Mouse (Mus musculus): ENCODE results near the gene Rpl10l. TPM values are rescaled to one million over a fixed set of nuclear protein-coding genes. Genes with fewer than 3 reads are reported as not detected.

The Rpl10l gene
- total RNA-seq (2022), result not detected

DNA sequence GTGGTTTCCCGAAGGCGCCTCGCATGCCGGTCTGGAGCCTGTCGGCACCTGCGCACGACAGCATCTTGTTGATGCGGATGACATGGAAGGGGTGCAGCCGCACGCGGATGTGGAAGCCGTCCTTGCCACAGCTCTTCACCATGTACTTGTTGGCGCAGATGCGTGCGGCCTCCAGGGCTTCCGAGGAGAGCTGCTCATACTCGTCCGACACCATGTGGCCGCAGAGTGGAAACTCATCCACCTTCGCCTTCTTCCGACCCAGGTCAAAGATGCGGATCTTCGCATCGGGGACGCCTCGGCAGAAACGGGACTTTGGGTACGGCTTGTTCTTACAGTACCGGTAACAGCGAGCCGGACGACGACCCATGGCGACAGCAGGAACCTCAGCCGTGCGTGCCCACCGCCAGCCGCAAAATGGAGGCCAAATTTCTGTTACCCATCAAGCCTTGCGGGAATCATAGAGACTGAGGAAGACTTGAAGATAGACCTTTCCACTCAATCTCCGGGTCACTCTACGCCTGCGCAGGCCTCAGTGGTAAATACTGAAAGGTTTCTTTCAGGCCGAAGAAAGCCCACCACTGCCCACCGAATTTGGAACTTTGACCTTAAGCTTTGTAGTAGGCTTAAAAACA is at the start of gene Rpl10l:
Gene Rpl10l, minus strand, starts transcription at position 411 of the 632 bp plus-strand sequence.
- no peak for DNase-seq (ENCODE audit: low spot score in 2 of 2)

DNA sequence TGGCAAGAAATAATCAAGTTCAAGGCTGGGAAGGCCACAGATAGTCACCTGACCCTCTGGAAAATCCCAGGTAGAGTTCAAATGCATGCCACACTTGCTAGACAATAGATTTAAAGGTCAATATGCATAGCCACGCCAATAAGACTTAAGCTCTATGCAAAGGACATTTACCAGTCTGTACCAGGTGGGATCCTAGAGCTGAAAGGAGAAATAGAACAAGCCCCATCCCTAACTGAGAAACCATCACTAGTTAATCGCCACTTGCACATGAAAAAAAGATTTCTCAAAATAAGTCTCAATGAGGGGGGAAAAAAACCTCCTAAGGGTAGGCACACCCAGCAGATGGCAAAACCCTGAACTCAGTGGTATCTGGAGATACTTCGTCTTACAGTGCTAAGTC is 8.3 kb downstream of the Rpl10l start:
- DNase-seq (ENCODE audit: low spot score in 2 of 2), result no peak

DNA sequence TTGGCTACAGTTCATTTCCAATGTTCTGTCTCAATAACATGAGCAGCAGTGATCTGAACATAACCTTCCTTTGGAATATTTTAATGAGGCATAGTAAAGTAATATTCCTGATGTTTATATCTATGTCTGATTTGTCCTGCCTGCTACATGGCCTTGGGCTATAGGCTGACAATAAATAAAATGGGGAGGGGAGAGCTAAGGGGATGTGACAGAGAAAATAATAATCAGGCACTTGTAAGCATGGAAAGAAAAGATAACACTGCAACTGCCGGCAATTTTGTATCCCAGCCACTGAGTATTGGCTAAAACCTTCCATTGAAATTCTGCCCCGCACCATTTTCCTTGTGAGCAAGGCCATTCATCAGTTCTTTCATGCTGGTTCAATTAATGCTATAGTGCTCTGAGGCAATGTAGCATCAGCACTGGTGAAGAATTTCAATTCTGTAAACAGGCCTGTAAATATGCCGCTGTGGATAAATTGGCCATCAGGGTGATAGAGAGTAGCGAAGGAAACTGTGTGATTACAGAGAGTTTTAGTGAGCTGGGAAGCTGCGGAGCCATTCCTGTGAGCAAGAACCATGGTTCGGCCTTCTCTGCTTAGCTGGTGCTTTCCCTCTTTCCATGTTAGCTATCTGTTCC is 38.6 kb downstream of the Rpl10l start:
- DNase-seq (ENCODE audit: low spot score in 2 of 2), result no peak

DNA sequence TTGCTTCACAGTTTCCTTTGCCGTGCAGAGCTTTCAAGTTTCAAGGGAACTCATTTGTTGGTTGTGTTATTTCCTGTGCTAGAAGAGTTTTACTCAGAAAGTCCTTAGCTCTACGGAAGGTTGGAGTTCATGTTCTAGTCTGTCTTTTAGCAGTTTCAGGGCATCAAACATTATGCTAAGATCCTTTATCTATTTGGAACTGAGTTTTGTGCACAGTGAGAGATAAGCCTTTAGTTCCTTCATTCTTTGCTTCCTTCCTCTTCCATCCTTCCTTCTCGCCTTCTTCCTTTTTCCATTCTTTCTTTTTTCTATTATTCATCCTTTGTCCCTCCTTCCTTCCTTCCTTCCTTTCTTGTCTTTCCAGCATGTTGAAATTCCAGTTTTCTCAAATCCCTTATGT is 50.0 kb downstream of the Rpl10l start:
- DNase-seq (ENCODE audit: low spot score in 2 of 2), result no peak
